Mouse (Mus musculus) B cell, adult 2 months (primary cell): Measurements from ENCODE around the gene Khsrp.

Experiments used
- DNase-seq, 2 experiments: peaks; one replicate each; pipeline ENCODE4 v3.0.0; 2022

Khsrp gene

DNA sequence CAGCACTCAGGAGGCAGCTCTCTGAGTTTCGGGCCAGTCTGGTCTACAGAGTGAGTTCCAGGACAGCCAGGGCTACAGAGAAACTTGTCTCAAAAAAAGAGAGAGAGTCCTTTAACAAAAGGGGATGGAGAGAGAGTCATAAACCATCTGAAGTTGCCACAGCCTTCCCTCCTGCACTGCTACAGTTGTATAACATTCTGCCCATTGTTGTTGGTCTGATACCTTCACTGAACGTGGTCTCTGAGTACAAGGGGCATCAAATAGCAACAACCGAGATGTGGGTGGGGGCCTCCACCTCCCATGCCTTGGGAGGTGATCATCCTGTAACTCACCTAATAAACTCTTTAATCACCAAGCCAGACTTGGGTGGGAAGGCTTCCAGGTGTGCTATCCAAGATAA, 45.7 kb downstream of the Khsrp start:
- DNase-seq, result no peak

DNA sequence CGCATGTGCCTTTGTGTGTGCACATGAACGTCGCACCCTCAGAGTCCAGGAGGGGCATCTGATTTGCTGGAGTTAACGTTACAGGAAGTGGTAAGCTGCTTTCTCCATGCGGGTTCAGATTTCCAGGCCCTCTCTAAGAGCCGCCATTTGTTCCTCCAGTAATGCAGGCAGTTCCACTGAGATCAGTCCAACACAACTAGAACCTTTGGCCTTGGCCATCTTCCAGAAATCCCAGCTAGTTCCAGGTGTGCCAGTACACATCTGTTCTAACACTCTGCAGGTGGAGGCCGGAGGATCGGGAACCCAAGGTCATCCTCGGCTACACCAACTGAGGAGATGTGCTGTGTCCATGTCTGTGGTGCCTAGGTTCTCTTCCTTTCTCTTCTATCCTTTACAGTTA, 46.4 kb downstream of the Khsrp start:
- no peak for DNase-seq

DNA sequence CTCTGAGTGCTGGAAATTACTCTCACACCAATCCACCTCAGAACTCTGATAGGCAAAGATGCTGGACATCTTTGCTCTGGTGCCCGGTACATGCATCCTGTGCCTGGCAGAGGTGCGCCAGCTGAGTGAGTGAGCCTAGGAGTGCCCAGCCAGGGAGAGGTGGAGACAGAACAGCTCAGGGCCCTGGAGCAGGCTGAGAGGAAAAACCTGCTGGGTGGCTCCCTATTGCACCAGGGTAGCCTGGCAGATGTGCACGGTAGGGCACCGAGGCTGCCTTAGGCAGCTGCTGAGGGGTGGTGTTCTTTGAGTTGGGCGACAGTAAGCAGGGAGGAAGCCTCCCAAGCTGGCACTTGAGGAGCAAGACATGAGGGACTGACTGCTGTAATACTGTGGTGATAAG, 49.3 kb downstream of the Khsrp start, which contains the start of gene Acer1:
Gene Acer1 (minus strand): TSS at position 114 of the 400 bp plus-strand sequence.
- DNase-seq, result no peak

- DNase-seq, result no peak
Measured at GRCm38 (mm10) chr17:56981049-56981448, 50.3 kb downstream of the Khsrp start.

GRCm38 (mm10) chr17:56979524-56979923, 51.8 kb downstream of the Khsrp start:
- DNase-seq, result no peak

DNA sequence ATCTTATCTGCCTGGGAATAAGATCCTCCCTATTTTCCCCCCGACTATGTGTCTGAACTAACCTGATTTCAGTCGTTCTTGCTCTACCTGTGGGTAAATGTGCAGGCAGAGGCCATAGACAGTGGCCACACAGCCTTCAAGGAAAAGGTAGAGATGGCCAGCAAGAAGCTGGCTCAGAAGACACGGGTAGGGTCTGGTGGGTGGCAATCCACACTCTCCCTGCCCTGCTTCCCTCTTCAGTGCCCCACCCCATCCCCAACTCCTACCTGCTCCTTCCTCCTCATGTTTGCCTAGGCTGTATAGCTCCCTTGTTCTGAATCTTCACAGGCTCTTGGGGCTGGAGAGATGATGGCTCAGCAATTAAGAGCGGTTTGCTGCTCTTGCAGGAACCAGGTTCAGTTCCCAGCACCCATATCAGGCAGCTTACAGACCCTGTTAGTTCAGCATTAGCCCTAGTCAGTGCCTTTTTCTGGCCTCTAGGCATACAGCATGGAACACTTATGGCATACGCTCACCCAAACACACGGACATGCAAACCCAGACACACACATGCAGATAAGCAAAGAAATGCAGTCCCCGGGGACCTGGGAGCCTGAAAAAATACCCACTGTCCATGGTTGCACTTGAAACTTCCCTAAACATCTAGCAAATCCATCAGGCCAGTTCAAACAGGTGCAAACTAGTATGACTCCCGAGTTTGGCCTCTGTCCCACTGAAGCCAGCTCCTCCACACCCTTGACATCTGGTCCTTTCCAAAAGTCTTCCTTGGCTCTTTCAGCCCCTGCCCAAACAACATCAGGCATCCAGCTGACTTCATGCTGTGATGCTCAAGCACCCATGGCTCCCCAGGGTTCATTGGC, 54.6 kb downstream of the Khsrp start:
- DNase-seq, result no peak

DNA sequence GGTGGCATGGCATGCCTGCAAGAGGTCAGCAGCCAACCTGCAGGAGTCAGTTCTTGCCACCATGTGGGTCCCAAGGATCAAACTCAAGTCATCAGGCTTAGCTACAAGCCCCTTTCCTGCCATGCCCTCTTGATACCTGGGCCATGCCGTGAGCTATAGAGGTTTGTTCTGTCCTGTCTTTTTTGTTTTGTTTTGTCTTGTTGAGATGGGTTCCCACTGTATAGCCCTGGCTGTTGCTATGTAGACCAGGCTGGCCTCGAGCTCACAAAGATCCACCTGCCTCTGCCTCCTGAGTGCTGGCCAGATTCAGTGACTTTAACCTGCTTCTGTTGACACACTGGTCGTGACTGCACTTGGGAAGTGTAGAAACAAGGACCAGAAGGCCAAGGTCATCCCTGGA, 55.9 kb downstream of the Khsrp start:
- no peak for DNase-seq

DNA sequence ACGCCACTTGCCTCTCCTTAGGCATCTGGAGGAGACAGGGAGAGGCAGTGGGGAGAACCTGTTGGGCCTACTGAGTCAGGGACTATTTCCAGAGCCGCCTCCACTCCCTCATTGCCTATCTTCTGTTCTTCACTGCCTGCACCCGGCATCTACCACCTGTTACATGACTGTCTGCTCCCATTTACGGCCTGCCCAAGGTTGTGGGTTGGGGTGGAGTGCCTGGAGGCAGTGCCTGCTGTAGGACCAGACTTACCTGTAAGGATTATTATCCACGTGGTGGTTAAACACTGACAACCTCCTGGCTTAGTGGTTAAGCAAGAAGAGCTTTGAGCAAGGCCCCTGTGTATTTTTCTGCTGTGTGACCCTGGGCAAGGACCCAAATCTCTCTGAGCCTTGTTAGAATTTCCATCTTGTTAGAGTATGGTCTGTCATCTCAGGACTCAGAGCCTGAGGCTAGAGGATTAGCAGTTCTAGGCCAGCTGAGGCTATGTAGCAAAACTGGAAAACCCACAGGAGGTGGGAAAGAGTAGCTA, 56.5 kb downstream of the Khsrp start:
- no peak for DNase-seq

DNA sequence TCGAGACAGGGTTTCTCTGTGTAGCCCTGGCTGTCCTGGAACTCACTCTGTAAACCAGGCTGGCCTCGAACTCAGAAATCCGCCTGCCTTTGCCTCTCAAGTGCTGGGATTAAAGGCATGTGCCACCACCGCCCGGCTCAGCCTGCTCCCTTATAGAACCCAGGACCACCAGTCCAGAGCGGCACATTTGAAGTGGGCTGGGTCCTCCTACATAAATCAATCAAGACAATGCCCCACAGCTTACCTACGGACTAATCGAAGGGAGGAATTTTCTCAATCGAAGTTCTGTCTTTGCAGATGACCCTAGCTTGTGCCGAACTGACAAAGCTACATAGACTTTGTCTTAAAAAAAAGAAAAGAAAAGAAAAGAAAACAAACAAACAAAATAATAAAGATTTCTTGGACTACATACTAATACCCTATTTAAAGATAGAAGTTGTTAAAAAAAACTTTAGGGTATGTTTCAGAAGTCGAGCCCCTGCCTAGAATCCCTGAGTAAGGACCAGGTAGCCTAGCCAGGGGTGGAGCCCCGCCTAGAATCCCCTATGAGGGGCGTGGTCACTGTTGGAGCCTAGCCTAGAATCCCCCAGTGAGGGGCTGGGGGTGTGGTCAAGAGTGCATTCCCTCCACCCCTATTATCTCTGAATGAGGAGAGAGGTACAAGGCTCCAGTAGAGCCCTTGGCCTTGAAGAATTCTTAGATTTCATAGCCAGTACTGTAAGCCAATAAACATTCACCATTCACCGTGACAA, 57.2 kb downstream of the Khsrp start:
- DNase-seq, result no peak
